Mouse (Mus musculus) heart, adult 8-10 months (tissue): ENCODE measurements around the gene Sf3b6. TPM values are rescaled to one million over a fixed set of nuclear protein-coding genes. Genes with fewer than 3 reads are reported as not detected.

Source experiments
- total RNA-seq, 4 experiments: library from RNA; stranded (reverse); gene quantifications; 2 replicates each; pipeline ENCODE4 v1.2.4; 2022

The Sf3b6 gene
- total RNA-seq, 4 experiments from 2014 or later, result 44.3 to 55.8 (median 47.9) TPM

Other genes with a start within 250 kb of the Sf3b6 start
- gene Itsn2, start 224.9 kb upstream of the Sf3b6 start, total RNA-seq, result 10 to 100 TPM; 37.7 to 43.4 (median 42.4) TPM
- not detected for gene Gm3625, start 224.6 kb upstream of the Sf3b6 start, total RNA-seq
- under 1 TPM; 0.11 to 0.50 (median 0.19) TPM for gene Fam228a, start 79.1 kb upstream of the Sf3b6 start, total RNA-seq
- 1 to 10 TPM; 2.2 to 5.0 (median 2.9) TPM for gene Pfn4, start 48.5 kb upstream of the Sf3b6 start, total RNA-seq
- gene Fam228b, start 48.3 kb upstream of the Sf3b6 start, total RNA-seq, result 1 to 10 TPM; 5.9 to 7.6 (median 7.3) TPM
- under 1 TPM; 0.27 to 0.95 (median 0.67) TPM for gene Fkbp1b, start 24.0 kb downstream of the Sf3b6 start, total RNA-seq
- 1 to 10 TPM; 7.1 to 9.4 (median 8.0) TPM for gene Wdcp, start 25.8 kb downstream of the Sf3b6 start, total RNA-seq
- 1 to 10 TPM in 1 of 4 experiments, under 1 TPM in 3; 0.69 to 1.5 (median 0.77) TPM for gene Mfsd2b, start 56.8 kb downstream of the Sf3b6 start, total RNA-seq
- 10 to 100 TPM; 69.2 to 77.6 (median 75.9) TPM for gene Ubxn2a, start 90.2 kb downstream of the Sf3b6 start, total RNA-seq
- gene Atad2b, start 99.8 kb downstream of the Sf3b6 start, total RNA-seq, result 10 to 100 TPM; 11.2 to 12.8 (median 12.3) TPM